Mouse (Mus musculus): ENCODE results near the gene Nts. TPM values are rescaled to one million over a fixed set of nuclear protein-coding genes. Genes with fewer than 3 reads are reported as not detected.
A peak's percentile ranks its signal among the peaks of the same experiment; 100 is the strongest.

The Nts gene
- polyA plus RNA-seq (2014; fragmentation: Nextera tagmentation; extraction: Ambion mirVana) = 0.49 and 0.51 TPM in 2 replicates

GRCm38 (mm10) chr10:102490386-102490785 is at the start of gene Nts:
TSS of gene Nts (minus strand) at chr10:102490486.
- no peak within 1 kb of the TSS for H3K9ac ChIP-seq (ENCODE audit: low read length)
- no peak within 1 kb of the TSS for H3K4me2 ChIP-seq (ENCODE audit: low read depth, low read length, severe bottlenecking)
- DNase-seq (ENCODE audit: low spot score) (no peak), ATAC-seq (replicated peaks; ENCODE audit: low FRiP score) (no peak; the same call in 1 of the 2 replicates)
- H3K4me1 ChIP-seq (replicated peaks; ENCODE audit: control insufficient read depth, insufficient read depth, low read length) = no peaks in the 10 kb centered on the region
- H3K36me3 ChIP-seq (ENCODE audit: control insufficient read depth, insufficient read depth, low read length) = no peaks in the 10 kb centered on the region
- no peaks in the 10 kb centered on the region for H3K9me3 ChIP-seq (ENCODE audit: control insufficient read depth, low read length)
- 45% methylated on average over 3 of the region's 3 CpGs for WGBS
- no peaks in the 10 kb centered on the region for H3K27me3 ChIP-seq (ENCODE audit: control insufficient read depth, insufficient read depth, low read length)
- H3K27ac ChIP-seq (ENCODE audit: low read depth, low read length) = no peak within 1 kb of the TSS
- no peak within 1 kb of the TSS for H3K4me3 ChIP-seq (ENCODE audit: low read depth, low read length)

GRCm38 (mm10) chr10:102527901-102528300 is 37.6 kb upstream of the Nts start:
- no peaks in the 10 kb centered on the region for H3K9me3 ChIP-seq (ENCODE audit: control insufficient read depth, low read length)
- no peak overlapping the region for H3K27ac ChIP-seq (ENCODE audit: low read depth, low read length)
- H3K36me3 ChIP-seq (ENCODE audit: control insufficient read depth, insufficient read depth, low read length) = no peaks in the 10 kb centered on the region
- no peak overlapping the region for H3K4me3 ChIP-seq (ENCODE audit: low read depth, low read length)
- 76% methylated on average over 3 of the region's 3 CpGs for WGBS
- no peaks in the 10 kb centered on the region for H3K27me3 ChIP-seq (ENCODE audit: control insufficient read depth, insufficient read depth, low read length)
- H3K9ac ChIP-seq (ENCODE audit: low read length) = no peak overlapping the region
- no peak overlapping the region for H3K4me2 ChIP-seq (ENCODE audit: low read depth, low read length, severe bottlenecking)
- DNase-seq (ENCODE audit: low spot score) = no peak
- H3K4me1 ChIP-seq (replicated peaks; ENCODE audit: control insufficient read depth, insufficient read depth, low read length) = no peaks in the 10 kb centered on the region
- ATAC-seq (replicated peaks; ENCODE audit: low FRiP score) = no peak

GRCm38 (mm10) chr10:102514159-102514558 is 23.9 kb upstream of the Nts start:
- no peaks in the 10 kb centered on the region for H3K9me3 ChIP-seq (ENCODE audit: control insufficient read depth, low read length)
- H3K9ac ChIP-seq (ENCODE audit: low read length) = no peak overlapping the region
- ATAC-seq (replicated peaks; ENCODE audit: low FRiP score) = no peak
- H3K27ac ChIP-seq (ENCODE audit: low read depth, low read length) = no peak overlapping the region
- H3K36me3 ChIP-seq (ENCODE audit: control insufficient read depth, insufficient read depth, low read length) = no peaks in the 10 kb centered on the region
- WGBS = 52% methylated on average over 1 of the region's 1 CpGs
- no peaks in the 10 kb centered on the region for H3K4me1 ChIP-seq (replicated peaks; ENCODE audit: control insufficient read depth, insufficient read depth, low read length)
- H3K4me2 ChIP-seq (ENCODE audit: low read depth, low read length, severe bottlenecking) = no peak overlapping the region
- no peaks in the 10 kb centered on the region for H3K27me3 ChIP-seq (ENCODE audit: control insufficient read depth, insufficient read depth, low read length)
- DNase-seq (ENCODE audit: low spot score) = no peak
- no peak overlapping the region for H3K4me3 ChIP-seq (ENCODE audit: low read depth, low read length)

- H3K27me3 ChIP-seq (ENCODE audit: control insufficient read depth, insufficient read depth, low read length) = no peaks in the 10 kb centered on the region
- no peak within 1 kb of the TSS for H3K27ac ChIP-seq (ENCODE audit: low read depth, low read length)
- DNase-seq (ENCODE audit: low spot score) (peak; percentile 53), ATAC-seq (replicated peaks; ENCODE audit: low FRiP score) (peak; percentile 75)
- no peak within 1 kb of the TSS for H3K4me2 ChIP-seq (ENCODE audit: low read depth, low read length, severe bottlenecking)
- H3K36me3 ChIP-seq (ENCODE audit: control insufficient read depth, insufficient read depth, low read length) = no peaks in the 10 kb centered on the region
- H3K4me3 ChIP-seq (ENCODE audit: low read depth, low read length) = no peak within 1 kb of the TSS
- no peaks in the 10 kb centered on the region for H3K4me1 ChIP-seq (replicated peaks; ENCODE audit: control insufficient read depth, insufficient read depth, low read length)
- WGBS = 4% methylated on average over 5 of the region's 5 CpGs
- no peak within 1 kb of the TSS for H3K9ac ChIP-seq (ENCODE audit: low read length)
- no peaks in the 10 kb centered on the region for H3K9me3 ChIP-seq (ENCODE audit: control insufficient read depth, low read length)
Observed at GRCm38 (mm10) chr10:102511807-102512461, 21.6 kb upstream of the Nts start, which contains the start of gene Rassf9. TSS of gene Rassf9 (plus strand) at chr10:102512222.

- Histone ChIP-seq H3K27ac (ENCODE audit: low read depth, low read length) (no peak overlapping the region), H3K4me2 (ENCODE audit: low read depth, low read length, severe bottlenecking) (no peak overlapping the region), H3K4me3 (ENCODE audit: low read depth, low read length) (no peak overlapping the region), H3K27me3 (ENCODE audit: control insufficient read depth, insufficient read depth, low read length) (no peaks in the 10 kb centered on the region), H3K9ac (ENCODE audit: low read length) (no peak overlapping the region), H3K4me1 (replicated peaks; ENCODE audit: control insufficient read depth, insufficient read depth, low read length) (no peaks in the 10 kb centered on the region), H3K9me3 (ENCODE audit: control insufficient read depth, low read length) (no peaks in the 10 kb centered on the region), H3K36me3 (ENCODE audit: control insufficient read depth, insufficient read depth, low read length) (no peaks in the 10 kb centered on the region)
- peak; percentile 39 for DNase-seq (ENCODE audit: low spot score)
- 38% methylated on average over 3 of the region's 3 CpGs for WGBS
- ATAC-seq (replicated peaks; ENCODE audit: low FRiP score) = no peak; the same call in none of the 2 replicates
Observed at GRCm38 (mm10) chr10:102511461-102511806, 21.1 kb upstream of the Nts start.

GRCm38 (mm10) chr10:102507386-102507785 is 17.1 kb upstream of the Nts start:
- no peak for ATAC-seq (replicated peaks; ENCODE audit: low FRiP score)
- 70% methylated on average over 4 of the region's 4 CpGs for WGBS
- no peaks in the 10 kb centered on the region for H3K36me3 ChIP-seq (ENCODE audit: control insufficient read depth, insufficient read depth, low read length)
- no peaks in the 10 kb centered on the region for H3K9me3 ChIP-seq (ENCODE audit: control insufficient read depth, low read length)
- no peak overlapping the region for H3K4me2 ChIP-seq (ENCODE audit: low read depth, low read length, severe bottlenecking)
- H3K4me3 ChIP-seq (ENCODE audit: low read depth, low read length) = no peak overlapping the region
- no peak for DNase-seq (ENCODE audit: low spot score)
- H3K27ac ChIP-seq (ENCODE audit: low read depth, low read length) = no peak overlapping the region
- H3K9ac ChIP-seq (ENCODE audit: low read length) = no peak overlapping the region
- H3K27me3 ChIP-seq (ENCODE audit: control insufficient read depth, insufficient read depth, low read length) = no peaks in the 10 kb centered on the region
- H3K4me1 ChIP-seq (replicated peaks; ENCODE audit: control insufficient read depth, insufficient read depth, low read length) = no peaks in the 10 kb centered on the region

- Histone ChIP-seq H3K4me3 (ENCODE audit: low read depth, low read length) (no peak overlapping the region), H3K4me1 (replicated peaks; ENCODE audit: control insufficient read depth, insufficient read depth, low read length) (no peaks in the 10 kb centered on the region), H3K9ac (ENCODE audit: low read length) (no peak overlapping the region), H3K27me3 (ENCODE audit: control insufficient read depth, insufficient read depth, low read length) (no peaks in the 10 kb centered on the region), H3K36me3 (ENCODE audit: control insufficient read depth, insufficient read depth, low read length) (no peaks in the 10 kb centered on the region), H3K27ac (ENCODE audit: low read depth, low read length) (no peak overlapping the region), H3K4me2 (ENCODE audit: low read depth, low read length, severe bottlenecking) (no peak overlapping the region), H3K9me3 (ENCODE audit: control insufficient read depth, low read length) (no peaks in the 10 kb centered on the region)
- 34% methylated on average over 4 of the region's 4 CpGs for WGBS
- DNase-seq (ENCODE audit: low spot score) = no peak
- ATAC-seq (replicated peaks; ENCODE audit: low FRiP score) = no peak
Observed at GRCm38 (mm10) chr10:102498754-102499153, 8.5 kb upstream of the Nts start.

GRCm38 (mm10) chr10:102491792-102492191 is 1.5 kb upstream of the Nts start:
- no peak overlapping the region for H3K4me2 ChIP-seq (ENCODE audit: low read depth, low read length, severe bottlenecking)
- ATAC-seq (replicated peaks; ENCODE audit: low FRiP score) (0 out of 2 replicates have a peak, but pooled peaks have one; percentile 73), DNase-seq (ENCODE audit: low spot score) (peak; percentile 63)
- H3K4me1 ChIP-seq (replicated peaks; ENCODE audit: control insufficient read depth, insufficient read depth, low read length) = no peaks in the 10 kb centered on the region
- no peaks in the 10 kb centered on the region for H3K27me3 ChIP-seq (ENCODE audit: control insufficient read depth, insufficient read depth, low read length)
- no peak overlapping the region for H3K27ac ChIP-seq (ENCODE audit: low read depth, low read length)
- H3K9ac ChIP-seq (ENCODE audit: low read length) = no peak overlapping the region
- no peaks in the 10 kb centered on the region for H3K9me3 ChIP-seq (ENCODE audit: control insufficient read depth, low read length)
- H3K4me3 ChIP-seq (ENCODE audit: low read depth, low read length) = no peak overlapping the region
- 20% methylated on average over 3 of the region's 3 CpGs for WGBS
- H3K36me3 ChIP-seq (ENCODE audit: control insufficient read depth, insufficient read depth, low read length) = no peaks in the 10 kb centered on the region

- Histone ChIP-seq H3K4me3 (ENCODE audit: low read depth, low read length) (no peak overlapping the region), H3K4me2 (ENCODE audit: low read depth, low read length, severe bottlenecking) (no peak overlapping the region), H3K9me3 (ENCODE audit: control insufficient read depth, low read length) (no peaks in the 10 kb centered on the region), H3K9ac (ENCODE audit: low read length) (no peak overlapping the region), H3K27ac (ENCODE audit: low read depth, low read length) (no peak overlapping the region), H3K27me3 (ENCODE audit: control insufficient read depth, insufficient read depth, low read length) (no peaks in the 10 kb centered on the region), H3K36me3 (ENCODE audit: control insufficient read depth, insufficient read depth, low read length) (no peaks in the 10 kb centered on the region), H3K4me1 (replicated peaks; ENCODE audit: control insufficient read depth, insufficient read depth, low read length) (no peaks in the 10 kb centered on the region)
- DNase-seq (ENCODE audit: low spot score) (no peak), ATAC-seq (replicated peaks; ENCODE audit: low FRiP score) (no peak)
- 85% methylated on average over 2 of the region's 2 CpGs for WGBS
Observed at GRCm38 (mm10) chr10:102469412-102469811, 20.9 kb downstream of the Nts start.
